ENCODE assay signal across 12 mouse cellular contexts in the genomic region with DNA sequence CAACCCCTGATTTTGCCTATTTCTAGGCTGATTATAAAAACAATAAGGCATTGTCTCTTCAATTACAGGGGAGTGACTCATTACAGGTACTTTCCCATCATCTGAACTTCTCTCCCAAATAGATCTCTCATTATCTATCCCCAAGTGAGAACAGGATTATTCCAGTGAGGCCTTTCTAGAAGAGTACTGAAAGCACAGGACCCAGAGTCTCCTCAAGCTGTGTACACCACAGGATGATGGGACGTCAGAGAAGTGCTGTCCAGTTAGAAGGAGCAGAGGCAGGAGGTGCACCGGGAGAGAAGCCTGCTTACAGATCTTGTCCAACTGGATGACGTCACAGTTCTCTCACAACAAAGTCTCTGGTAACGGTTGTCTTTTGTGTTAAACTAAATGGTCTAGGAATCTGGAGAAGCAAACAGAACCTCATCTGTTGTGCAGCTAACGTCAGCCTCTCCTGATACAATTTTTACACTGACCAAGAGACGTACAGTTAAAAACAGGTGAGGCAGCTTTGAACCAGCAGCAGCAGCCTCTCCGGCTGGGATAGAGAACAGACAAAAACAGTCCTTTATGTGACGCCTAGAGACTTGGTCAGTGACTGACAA.
"Had no signal": no experiment of that assay in that cellular context is flagged by ENCODE, and none has a peak within 500 bp of the region (broad histone marks: within the 10 kb centered on the region; RNA-seq: fewer than 3 reads in every experiment).

No protein-coding gene starts in this region.

- DNase-seq: liver, postnatal 0 days; lung, adult 2 months; lung, postnatal 14 days; lung, postnatal 36 days; midbrain, embryonic 14.5 days; right cerebral cortex, adult 18-20 months; right cerebral cortex, postnatal 25 days; right cerebral cortex, postnatal 4 days; spleen, adult 18-20 months; thymus, adult 18-20 months; thymus, postnatal 14 days; thymus, postnatal 36 days had no signal
